Mouse (Mus musculus) spleen, postnatal 36 days (tissue): ENCODE results near the gene Ankrd55.
A peak's percentile ranks its signal among the peaks of the same experiment; 100 is the strongest.

Source experiments
- DNase-seq, 2 experiments: peaks; one replicate each; pipeline ENCODE4 v3.0.0; 2022; ENCODE audit warnings: low spot score in 2 of 2, mixed read lengths in 1 of 2

The Ankrd55 gene

GRCm38 (mm10) chr13:112343628-112344009, 55.4 kb downstream of the Ankrd55 start:
- no peak for DNase-seq

DNA sequence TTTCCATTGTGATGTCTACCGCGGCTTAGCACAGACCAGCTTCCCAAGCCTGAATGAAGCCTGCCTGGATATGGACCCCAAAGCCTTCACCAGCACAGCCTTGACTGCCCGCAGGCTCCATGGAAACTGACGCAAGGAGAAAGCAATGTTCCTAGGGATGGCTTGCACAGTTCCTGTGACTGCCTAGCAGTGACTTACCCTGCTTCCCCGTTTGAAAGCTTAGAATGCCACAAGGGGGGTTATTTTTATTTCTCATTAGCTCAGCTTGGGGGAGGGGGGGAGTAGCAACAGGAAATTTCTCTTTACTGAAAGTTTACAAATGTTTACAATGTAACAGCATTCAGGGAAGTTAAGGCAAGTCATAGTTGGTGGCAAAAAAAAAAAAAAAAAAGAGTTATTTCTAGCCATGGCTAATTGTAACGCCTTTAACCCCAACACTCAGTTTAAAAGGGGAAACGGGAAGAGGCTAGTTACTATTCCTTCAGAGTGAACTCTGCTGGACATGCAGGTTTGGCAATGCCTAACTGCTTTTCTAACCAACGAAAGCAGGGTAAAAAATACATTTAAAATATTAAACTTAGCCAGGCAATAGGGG, 56.1 kb downstream of the Ankrd55 start:
- peak in 1 of 2 experiments; percentile 14 for DNase-seq

DNA sequence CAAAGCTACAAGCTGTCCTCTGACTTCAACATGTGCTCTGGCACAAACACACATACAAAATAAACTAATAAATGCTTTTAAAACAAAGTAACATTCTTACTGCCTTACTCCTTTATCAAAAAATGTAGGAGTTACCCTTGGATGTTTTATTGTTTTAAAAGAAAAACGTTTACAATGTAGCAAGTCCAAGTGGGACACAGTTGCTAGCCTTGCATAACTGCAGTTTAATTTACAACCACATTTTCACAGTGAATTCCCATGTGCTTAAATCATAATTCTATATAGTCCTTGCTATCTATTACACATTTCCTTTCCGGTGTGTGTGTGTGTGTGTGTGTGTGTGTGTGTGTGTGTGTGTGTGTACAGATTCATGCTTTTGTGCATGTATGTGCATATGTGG, 57.3 kb downstream of the Ankrd55 start:
- no peak for DNase-seq

- DNase-seq: no peak
Measured at GRCm38 (mm10) chr13:112346031-112346430, 57.8 kb downstream of the Ankrd55 start.

GRCm38 (mm10) chr13:112346659-112347142, 58.5 kb downstream of the Ankrd55 start:
- no peak for DNase-seq

DNA sequence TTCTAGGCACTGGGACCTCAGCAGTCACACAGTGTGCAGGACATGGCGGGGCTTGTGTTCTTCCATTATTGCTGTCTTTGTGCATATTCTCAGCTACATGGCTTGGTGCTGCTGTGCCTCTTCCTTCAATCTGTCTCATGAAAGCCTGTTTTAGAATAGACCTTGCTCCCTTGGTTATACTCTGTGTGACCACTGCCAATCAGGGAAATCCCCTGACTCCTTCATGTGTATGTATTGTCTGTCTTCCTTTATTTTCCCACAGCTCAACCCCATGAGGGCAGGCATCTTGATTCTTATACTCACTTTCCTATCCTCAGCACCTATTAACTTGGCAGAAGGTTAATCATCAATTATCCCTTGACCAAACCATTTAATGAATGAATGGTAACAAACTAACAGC, 60.0 kb downstream of the Ankrd55 start:
- no peak for DNase-seq

DNA sequence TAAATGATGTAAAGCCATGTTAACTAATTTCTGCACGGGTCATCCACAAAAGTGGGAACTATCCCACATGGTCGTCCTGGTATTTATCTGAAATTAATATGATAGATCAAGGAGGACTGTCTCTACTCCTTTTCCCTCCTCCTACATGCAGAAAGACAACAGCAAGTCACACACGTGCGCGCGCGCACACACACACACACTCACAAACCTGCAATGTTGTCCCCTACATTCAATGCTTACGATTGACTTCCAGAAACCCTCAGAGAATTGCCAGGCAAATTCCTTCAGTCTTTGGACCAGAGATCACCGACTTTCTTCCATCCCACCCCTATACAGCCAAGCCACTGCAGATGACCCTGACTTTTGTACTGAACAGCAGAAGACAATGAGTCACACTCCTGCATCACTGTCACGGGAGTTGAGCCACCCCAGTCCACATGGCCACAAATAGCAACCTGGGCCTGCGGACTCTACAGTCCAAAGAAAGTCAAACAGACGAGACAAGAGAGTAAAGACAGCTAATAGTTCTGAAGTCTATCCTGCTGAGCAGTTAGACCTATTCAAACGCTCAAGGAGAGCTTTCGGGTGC, 60.7 kb downstream of the Ankrd55 start:
- no peak for DNase-seq

GRCm38 (mm10) chr13:112349500-112349899, 61.2 kb downstream of the Ankrd55 start:
- peak; percentile 38 to 43 for DNase-seq

DNA sequence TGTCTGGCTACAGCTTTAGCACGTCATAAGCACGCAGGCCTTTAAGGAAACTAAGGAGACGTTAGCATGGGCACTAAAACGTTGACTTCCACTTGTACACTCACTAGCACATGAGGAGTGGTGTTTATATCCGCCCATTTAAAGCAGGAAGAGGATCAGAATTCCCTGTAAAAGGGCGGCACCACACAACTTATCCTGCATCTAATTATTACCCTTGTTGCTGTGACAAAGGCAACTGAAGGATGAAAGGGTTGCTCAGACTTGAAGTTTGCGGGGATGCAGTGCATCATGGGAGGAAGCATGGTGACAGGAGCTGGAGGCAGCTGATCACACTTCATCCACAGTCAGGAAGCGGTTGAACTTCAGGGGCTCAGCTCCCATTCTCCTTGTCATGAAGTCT, 63.7 kb downstream of the Ankrd55 start:
- DNase-seq: no peak

DNA sequence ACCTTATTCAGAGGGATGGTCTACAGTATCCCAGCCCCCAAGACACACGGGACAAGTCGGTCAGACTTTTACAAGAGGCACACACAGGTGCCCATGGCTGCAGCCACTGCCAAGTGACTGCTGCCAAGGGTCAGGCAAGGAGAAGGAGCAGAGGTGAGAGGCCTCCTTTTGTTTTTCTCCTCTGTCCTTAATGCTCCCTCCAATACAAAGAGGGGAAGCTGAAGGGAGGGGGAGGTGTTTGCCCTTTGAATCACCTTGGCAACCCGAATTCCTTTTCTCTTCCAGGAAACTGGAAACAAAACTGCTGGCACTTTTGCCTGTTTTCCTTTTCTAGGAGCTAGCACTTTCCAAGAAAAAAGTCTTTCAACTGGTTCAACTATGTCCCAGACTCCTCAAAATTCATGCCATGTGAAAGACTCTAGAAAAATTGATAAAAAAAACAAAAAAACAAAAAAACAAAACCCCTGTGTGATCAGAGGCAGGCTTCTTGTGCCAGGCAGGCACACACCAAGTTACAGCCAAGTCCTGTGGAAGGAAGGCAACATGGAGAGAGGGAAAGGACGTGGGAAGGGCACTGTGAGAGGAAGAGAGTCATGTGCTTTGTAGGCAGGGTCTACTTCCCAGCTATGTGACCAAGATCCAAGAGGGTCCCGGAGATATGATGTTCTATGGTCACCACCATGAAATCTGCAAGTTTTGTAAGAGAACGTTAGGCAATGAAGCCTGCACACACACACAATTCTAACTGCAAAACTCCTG, 66.0 kb downstream of the Ankrd55 start:
- no peak for DNase-seq

DNA sequence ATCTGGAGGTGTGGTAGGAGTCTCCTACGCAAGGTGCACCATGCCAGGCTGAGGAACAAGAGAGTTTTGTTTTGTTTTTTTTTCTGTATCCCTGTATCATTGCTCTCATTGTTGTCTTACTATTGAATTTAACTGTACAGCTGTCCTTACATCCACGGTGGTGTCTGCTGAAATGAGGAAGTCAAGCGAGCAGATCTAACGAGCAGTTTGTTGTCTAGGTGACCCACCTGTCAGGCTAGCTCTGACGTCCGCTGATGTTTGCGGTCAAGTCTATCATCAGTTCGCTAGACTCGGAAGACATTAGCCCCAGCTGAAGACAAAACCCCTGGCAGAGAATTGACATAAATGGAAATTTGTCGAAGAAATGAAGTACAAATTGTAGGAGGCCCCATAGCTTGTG, 66.7 kb downstream of the Ankrd55 start:
- peak; percentile 76 to 77 for DNase-seq

DNA sequence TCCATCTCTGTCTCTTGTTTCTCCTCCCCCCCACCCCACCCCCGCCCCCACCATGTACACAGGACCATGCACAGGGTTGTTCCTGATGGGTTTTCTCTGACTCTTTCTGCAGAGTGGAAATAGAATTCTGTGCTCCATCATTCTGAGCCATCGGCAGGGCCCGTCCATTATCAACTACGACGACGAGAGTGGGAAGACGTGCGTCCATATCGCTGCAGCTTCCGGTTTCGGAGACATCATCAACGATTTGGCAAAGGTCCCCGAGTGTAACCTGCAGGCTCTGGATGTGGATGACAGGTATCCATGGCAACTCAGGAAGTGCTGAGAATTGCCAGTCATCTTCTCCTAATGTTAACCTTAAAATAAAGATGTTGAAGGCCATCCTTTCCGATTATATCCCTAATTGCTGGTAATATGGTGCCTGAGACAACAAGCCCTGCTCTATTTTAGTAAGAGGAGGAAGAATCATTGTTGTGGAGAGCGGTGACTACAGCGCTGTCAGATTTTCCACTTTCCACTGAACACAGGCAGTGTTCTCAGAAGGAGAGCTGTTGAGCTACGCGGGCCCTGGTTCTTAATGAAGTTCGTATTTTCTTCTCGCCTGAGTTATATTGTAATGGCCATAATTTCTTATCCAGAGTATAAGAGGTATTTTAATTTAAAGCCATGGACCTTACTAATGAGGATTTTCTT, 67.7 kb downstream of the Ankrd55 start:
- DNase-seq: no peak

DNA sequence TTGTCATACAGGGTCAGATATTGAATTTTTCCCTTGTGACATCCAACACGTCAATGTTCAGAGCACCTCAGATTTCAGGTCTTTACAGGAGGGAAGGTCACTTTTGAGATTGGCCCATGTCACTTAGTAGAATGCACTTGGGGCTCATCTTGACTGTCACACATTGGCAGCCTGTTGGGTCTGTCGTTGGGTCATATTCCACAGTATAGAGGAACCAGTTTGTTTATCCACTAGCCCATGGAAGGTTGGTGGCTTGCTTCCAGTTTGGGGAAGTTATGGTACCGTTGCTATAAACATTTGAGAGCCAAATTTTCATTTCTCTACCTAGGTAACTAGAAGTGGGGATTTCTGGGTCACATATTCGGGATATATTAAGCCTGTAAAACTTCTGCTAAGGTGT, 73.3 kb downstream of the Ankrd55 start:
- no peak for DNase-seq

DNA sequence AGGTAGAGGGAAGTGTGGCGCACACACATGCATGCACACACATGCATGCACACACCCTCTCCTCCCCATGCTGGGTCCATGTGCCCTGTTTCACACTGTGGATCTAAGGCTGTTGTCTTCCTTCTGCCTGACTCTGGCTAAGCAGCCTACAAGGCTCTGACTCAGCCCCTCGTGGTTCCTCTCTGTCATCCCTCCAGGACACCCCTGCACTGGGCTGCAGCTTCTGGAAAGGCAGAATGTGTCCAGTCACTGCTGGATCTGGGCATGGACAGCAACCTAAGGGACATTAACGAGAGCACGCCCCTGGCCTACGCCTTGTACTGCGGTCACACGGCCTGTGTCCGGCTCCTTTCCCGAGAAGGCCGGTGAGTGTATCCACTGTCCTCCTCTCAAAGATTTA, 75.0 kb downstream of the Ankrd55 start:
- no peak for DNase-seq

DNA sequence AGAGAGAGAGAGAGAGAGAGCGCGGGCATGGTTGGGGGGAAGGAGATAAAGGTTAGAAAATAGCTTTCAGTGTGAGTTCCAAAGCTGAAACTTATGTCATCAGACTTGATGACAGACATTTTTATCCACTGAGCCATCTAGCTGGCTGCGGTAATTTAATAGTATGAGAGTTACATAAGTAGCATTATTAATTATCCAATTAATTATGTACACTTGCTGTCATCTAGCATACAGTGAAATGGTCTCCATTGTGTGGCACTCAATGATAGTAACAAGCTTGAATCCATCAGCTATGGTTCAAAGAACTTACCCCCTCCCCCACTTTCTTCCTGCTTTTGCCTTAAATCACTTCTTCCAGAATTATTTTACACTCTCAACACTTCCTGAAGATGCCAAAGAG, 75.5 kb downstream of the Ankrd55 start:
- no peak for DNase-seq

GRCm38 (mm10) chr13:112364698-112365097, 76.4 kb downstream of the Ankrd55 start:
- no peak for DNase-seq

DNA sequence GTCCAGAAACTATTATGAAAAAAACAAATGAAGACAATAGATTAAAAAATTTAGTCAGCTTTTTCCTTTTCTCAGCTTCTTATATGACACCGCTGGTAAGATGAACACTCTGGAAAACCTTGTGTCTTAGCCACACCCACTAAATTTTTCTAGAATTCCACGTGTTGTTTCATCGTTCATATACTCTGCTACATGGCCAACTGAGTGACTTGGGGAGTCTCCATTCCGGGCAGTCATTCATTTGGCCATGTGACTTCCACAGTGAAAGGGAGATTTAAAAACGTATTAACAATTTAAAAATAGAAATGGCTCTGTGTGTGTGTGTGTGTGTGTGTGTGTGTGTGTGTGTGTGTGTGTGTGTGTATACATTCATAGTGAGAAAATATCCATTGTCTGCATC, 77.1 kb downstream of the Ankrd55 start:
- no peak for DNase-seq

GRCm38 (mm10) chr13:112365762-112366161, 77.5 kb downstream of the Ankrd55 start:
- peak; percentile 34 to 45 for DNase-seq

GRCm38 (mm10) chr13:112366321-112367029, 78.2 kb downstream of the Ankrd55 start:
- DNase-seq: no peak

DNA sequence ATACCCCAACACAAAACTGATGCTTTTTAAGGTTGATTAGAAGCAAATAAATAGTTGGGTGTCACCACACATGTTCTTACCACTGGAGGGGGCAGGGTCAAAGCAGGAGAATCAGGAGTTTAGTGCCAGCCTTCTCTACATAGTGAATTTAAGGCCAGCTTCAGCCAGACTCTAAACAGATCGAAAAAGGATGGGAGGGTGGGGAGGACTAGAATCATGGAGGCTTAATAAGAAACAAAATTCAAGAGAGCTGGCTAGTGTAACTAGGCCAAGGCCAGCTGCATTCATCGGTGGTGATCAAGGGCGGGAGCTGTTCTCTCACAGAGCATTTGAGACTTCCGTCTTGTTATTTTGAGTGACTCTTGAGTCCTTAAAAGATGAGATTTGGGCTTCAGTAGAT, 83.5 kb downstream of the Ankrd55 start:
- no peak for DNase-seq

DNA sequence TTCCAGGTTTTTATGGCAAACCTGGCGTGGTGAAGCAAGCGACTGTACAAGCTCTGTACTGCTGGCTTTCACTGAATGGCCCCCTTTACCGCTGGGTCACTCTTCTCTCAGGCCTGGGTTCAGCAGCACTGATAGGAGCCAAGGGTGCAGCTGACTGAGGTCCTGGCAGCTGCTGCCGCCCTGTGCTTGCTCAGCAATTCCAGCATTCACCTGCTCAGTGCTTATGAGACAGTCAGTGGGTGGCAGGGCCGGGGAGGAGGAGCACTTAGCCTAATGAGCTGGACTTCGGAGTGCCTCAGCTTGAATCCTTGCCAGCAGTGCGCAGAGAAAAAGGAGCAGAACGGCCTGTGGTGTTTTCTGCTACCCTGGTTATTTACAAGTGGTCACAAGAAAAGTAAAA, 87.5 kb downstream of the Ankrd55 start:
- DNase-seq: no peak

GRCm38 (mm10) chr13:112378782-112379305, 90.6 kb downstream of the Ankrd55 start:
- DNase-seq: no peak
